10 mouse cellular contexts compared by ENCODE assay signal in genomic region chr16:85779775-85780174, GRCm38 (mm10). TPM values are rescaled to one million over a fixed set of nuclear protein-coding genes. Genes with fewer than 3 reads are reported as not detected.
A peak's percentile ranks its signal among the peaks of the same experiment; 100 is the strongest.
DNase-seq lines count a peak whose midpoint lies in the region; ATAC-seq and TF ChIP-seq lines count a peak whose summit lies in the region.
"Had no signal": no experiment of that assay in that cellular context is flagged by ENCODE, and none has a peak within 500 bp of the region (broad histone marks: within the 10 kb centered on the region; RNA-seq: fewer than 3 reads in every experiment).

No protein-coding gene starts in this region.

- H3K4me2 ChIP-seq in liver, postnatal 0 days (ENCODE audit: low read depth, low read length), result no peak overlapping the region
- H3K4me2 ChIP-seq in liver, embryonic 11.5 days, result no peak overlapping the region
- no peak overlapping the region for H3K4me2 ChIP-seq in midbrain, embryonic 16.5 days (ENCODE audit: low read length)

- TF ChIP-seq EP300 in liver, postnatal 0 days (IDR thresholded peaks at IDR 0.05; ENCODE audit: low read depth), result no peak

- peak; percentile 83 for ATAC-seq in frontal cortex, adult (ENCODE audit: low TSS enrichment)
- ATAC-seq in liver, postnatal 0 days, result no peak
- ATAC-seq in liver, embryonic 11.5 days (replicated peaks; ENCODE audit: low FRiP score), result no peak
- ATAC-seq in common myeloid progenitor, adult 5-6 weeks (replicated peaks; ENCODE audit: low read depth, poor library complexity, severe bottlenecking), result 0 out of 2 replicates have a peak, but pooled peaks have one; percentile 50
- ATAC-seq in midbrain, embryonic 16.5 days, result peak; percentile 86; the same call in 1 of the 2 replicates

- no peak overlapping the region for H3K27ac ChIP-seq in liver, postnatal 0 days (ENCODE audit: low read depth)
- H3K27ac ChIP-seq in liver, embryonic 11.5 days (ENCODE audit: low read depth, low read length), result no peak overlapping the region
- H3K27ac ChIP-seq in midbrain, embryonic 16.5 days (ENCODE audit: low read length), result no peak overlapping the region
- H3K27ac ChIP-seq: liver, embryonic 14.5 days had no signal

- H3K4me3 ChIP-seq in liver, postnatal 0 days (ENCODE audit: low read depth, low read length), result no peak overlapping the region
- H3K4me3 ChIP-seq in liver, embryonic 11.5 days (ENCODE audit: low read depth, low read length), result no peak overlapping the region
- no peak overlapping the region for H3K4me3 ChIP-seq in midbrain, embryonic 16.5 days (ENCODE audit: low read depth, low read length)
- H3K4me3 ChIP-seq: erythroblast, embryonic 14.5 days had no signal

- no peaks in the 10 kb centered on the region for H3K27me3 ChIP-seq in liver, postnatal 0 days (ENCODE audit: insufficient read depth, low read length)
- H3K27me3 ChIP-seq in liver, embryonic 11.5 days (replicated peaks; ENCODE audit: control insufficient read depth, insufficient read depth, low read length), result no peaks in the 10 kb centered on the region
- no peaks in the 10 kb centered on the region for H3K27me3 ChIP-seq in midbrain, embryonic 16.5 days (ENCODE audit: control insufficient read depth, insufficient read depth, low read depth, low read length)

- H3K9me3 ChIP-seq in liver, postnatal 0 days (ENCODE audit: low read length), result no peaks in the 10 kb centered on the region
- no peaks in the 10 kb centered on the region for H3K9me3 ChIP-seq in liver, embryonic 11.5 days (ENCODE audit: control insufficient read depth, low read length)
- H3K9me3 ChIP-seq in midbrain, embryonic 16.5 days (replicated peaks; ENCODE audit: control insufficient read depth, low read length, poor library complexity, severe bottlenecking), result no peaks in the 10 kb centered on the region

- H3K9ac ChIP-seq in liver, postnatal 0 days (replicated peaks), result no peak overlapping the region
- no peak overlapping the region for H3K9ac ChIP-seq in liver, embryonic 11.5 days (ENCODE audit: low read depth, low read length)
- H3K9ac ChIP-seq in midbrain, embryonic 16.5 days (ENCODE audit: low read depth, low read length), result no peak overlapping the region
- H3K9ac ChIP-seq: liver, embryonic 14.5 days had no signal

- no peaks in the 10 kb centered on the region for H3K36me3 ChIP-seq in liver, postnatal 0 days (replicated peaks; ENCODE audit: insufficient read depth, low read length)
- H3K36me3 ChIP-seq in liver, embryonic 11.5 days (ENCODE audit: control insufficient read depth, insufficient read depth, low read length), result no peaks in the 10 kb centered on the region
- no peaks in the 10 kb centered on the region for H3K36me3 ChIP-seq in midbrain, embryonic 16.5 days (ENCODE audit: control insufficient read depth, insufficient read depth, low read length)

- H3K4me1 ChIP-seq in liver, postnatal 0 days (ENCODE audit: insufficient read depth), result no peaks in the 10 kb centered on the region
- H3K4me1 ChIP-seq in liver, embryonic 11.5 days (replicated peaks; ENCODE audit: control insufficient read depth, insufficient read depth, low read length), result no peaks in the 10 kb centered on the region
- H3K4me1 ChIP-seq in midbrain, embryonic 16.5 days (ENCODE audit: control insufficient read depth, insufficient read depth, low read length), result no peaks in the 10 kb centered on the region

- DNase-seq in frontal cortex, postnatal 36 days (ENCODE audit: low spot score in 2 of 2), result no peak
- no peak for DNase-seq in liver, postnatal 0 days
- no peak for DNase-seq in liver, embryonic 11.5 days (ENCODE audit: low spot score)
- no peak for DNase-seq in thymus, postnatal 4 days
- no peak for DNase-seq in gastrocnemius, postnatal 25 days

- TF ChIP-seq CTCF in liver, postnatal 0 days (IDR thresholded peaks at IDR 0.05; ENCODE audit: low read depth), result peak; percentile 48

RNA-seq across cellular contexts. Expression of gene Adamts1, which starts 23.1 kb away (rescaled TPM):
- 5.2 and 7.0 TPM in 2 replicates for polyA plus RNA-seq in liver, postnatal 0 days (2015; fragmentation: Nextera tagmentation; extraction: Ambion mirVana)
- polyA plus RNA-seq in liver, embryonic 11.5 days (2014; fragmentation: Nextera tagmentation; extraction: Ambion mirVana), result 23.6 and 25.6 TPM in 2 replicates
- 0.41 and 0.49 TPM in 2 replicates for total RNA-seq in common myeloid progenitor, adult 5-6 weeks (2017)
- polyA plus RNA-seq in midbrain, embryonic 16.5 days (2015; fragmentation: Nextera tagmentation; extraction: Ambion mirVana), result 6.1 and 7.5 TPM in 2 replicates
- total RNA-seq in gastrocnemius, postnatal 25 days (2021), result 10 to 100 TPM; 25.1 to 25.2 TPM
- polyA plus RNA-seq: erythroblast, embryonic 14.5 days had no signal

Comparison
In these comparisons a context has a peak if more than half of its experiments do, and no peak if none do; other contexts are left out.
1. ATAC-seq: peak in frontal cortex, adult (single experiment), common myeloid progenitor, adult 5-6 weeks (single experiment) and midbrain, embryonic 16.5 days (single experiment); none in liver, postnatal 0 days (single experiment) and liver, embryonic 11.5 days (single experiment).